Mouse (Mus musculus) cerebellum, adult 9-11 months (tissue): ENCODE measurements around the gene Afap1.

Experiments used
- DNase-seq: peaks from one replicate; pipeline ENCODE4 v3.0.0; 2022

The Afap1 gene

DNA sequence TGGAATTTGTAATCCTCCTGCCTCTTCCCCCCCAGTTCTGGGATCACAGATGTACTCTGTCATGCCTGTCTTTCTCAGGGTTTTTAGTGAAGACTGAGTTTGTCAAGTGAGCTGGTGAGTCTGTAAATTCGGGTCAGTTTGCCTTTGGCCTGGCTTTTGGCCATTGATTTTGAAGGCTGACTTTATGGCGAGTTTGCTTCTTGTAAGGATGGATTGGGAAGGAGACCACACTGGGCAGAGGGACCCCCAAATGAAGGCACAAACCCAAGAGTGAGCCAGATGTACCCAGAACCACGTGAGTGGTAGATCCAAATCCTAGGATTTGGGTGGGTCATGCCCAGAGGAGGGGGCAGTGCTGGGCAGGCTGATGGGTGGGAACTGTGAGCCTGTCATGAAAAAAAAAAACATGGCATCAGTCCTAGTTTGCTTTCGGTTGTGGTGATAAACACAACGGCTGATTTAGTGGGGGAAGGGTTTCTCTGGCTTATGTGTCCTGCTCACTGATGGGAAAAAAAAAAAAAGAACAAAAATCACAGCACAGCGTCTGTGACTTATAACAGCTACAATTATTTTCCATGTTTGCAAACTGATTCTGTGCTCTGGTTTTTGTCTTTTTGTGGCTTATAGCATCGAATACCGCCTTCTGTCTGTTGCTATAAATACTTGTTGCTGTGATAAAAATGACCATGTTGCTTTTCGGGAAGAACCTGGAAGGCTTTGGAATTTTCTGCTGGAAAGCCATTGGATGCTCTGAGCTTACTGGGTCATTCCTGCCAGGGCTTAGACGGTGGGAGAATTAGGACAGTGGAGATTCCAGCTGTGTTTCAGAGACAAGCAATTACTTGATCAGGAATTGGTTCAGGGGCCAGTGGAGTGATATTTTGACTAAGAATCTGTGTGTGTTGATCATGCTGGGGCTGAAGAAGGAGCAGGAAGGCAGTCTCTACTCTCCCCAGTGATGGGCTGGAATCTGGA lies 45.4 kb downstream of the Afap1 start:
- DNase-seq: no peak

DNA sequence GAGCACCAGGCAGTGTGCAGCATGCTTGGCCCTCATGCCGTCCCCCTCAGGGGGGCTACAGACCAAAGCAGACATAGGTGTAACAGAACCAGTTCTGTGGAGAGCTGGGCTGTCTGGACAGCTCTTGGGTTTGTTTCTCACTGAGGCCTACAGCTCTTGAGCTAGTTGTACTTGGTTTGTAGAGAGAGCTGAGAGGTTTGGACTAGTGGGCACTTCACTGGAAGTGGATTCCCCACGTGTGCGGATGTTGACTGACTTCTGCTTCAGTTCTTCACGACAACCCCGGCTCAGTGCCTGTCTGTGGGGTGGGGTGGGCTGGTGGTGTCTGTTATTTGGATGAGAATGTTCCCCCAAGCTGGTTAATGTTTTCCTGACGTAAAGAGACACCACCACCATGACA lies 46.8 kb downstream of the Afap1 start:
- no peak for DNase-seq

DNA sequence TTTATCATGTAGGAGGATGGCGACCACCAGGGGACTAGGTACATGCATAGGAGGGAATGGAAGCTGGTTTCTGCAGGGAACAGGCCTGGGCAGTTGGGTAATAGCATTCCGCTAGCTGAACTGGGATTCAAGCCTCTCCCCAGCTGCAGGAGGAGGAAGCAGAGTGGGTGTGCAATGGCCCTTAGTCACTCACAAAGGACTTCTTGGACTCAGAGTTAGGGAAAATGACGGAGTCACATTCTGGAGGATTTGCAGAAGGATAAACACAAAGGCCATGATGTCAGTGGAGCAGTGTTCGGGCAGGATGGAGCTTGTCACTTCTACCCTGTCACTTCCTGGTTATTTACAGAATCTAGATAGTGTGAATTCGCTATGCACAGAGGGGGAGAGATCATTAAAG lies 50.4 kb downstream of the Afap1 start:
- no peak for DNase-seq

DNA sequence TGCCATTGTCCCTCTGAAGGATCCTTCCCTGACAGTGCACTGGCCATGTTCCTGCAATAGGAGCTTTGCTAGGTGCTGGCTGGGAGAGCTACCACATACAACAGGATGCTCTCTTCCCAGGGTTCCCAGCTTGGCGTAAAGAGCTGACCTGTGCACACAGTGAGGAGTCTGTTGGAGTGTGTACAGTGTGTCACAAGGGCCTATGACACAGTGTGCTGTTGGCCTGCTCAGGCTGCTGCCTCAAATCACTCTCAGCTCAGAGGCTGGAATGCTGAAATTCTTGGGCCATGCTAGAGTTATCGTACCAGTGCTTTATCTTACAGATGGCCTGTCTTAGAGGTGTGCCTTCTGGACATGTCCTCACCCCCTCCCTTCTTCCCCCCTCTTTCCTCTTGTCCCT lies 53.7 kb downstream of the Afap1 start:
- no peak for DNase-seq

DNA sequence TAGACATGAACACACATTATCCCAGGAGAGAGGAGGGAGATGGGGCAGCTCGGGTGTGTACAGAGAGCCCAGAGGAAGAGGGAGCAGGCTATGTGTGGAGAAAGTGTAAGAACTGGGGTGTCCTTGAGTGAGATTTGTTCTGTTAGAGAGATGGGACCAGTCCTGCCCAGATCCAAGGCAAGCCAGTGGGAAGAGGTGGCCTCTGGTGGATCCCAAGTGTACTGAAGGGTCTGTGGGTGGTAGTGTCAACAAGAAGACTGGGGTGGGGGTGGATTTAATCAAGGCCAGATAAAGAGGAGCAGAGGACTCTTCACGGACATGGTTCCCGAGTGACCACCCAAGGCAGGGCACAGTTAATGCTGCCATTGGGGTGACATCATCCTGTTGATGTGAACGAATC lies 54.3 kb downstream of the Afap1 start:
- no peak for DNase-seq

DNA sequence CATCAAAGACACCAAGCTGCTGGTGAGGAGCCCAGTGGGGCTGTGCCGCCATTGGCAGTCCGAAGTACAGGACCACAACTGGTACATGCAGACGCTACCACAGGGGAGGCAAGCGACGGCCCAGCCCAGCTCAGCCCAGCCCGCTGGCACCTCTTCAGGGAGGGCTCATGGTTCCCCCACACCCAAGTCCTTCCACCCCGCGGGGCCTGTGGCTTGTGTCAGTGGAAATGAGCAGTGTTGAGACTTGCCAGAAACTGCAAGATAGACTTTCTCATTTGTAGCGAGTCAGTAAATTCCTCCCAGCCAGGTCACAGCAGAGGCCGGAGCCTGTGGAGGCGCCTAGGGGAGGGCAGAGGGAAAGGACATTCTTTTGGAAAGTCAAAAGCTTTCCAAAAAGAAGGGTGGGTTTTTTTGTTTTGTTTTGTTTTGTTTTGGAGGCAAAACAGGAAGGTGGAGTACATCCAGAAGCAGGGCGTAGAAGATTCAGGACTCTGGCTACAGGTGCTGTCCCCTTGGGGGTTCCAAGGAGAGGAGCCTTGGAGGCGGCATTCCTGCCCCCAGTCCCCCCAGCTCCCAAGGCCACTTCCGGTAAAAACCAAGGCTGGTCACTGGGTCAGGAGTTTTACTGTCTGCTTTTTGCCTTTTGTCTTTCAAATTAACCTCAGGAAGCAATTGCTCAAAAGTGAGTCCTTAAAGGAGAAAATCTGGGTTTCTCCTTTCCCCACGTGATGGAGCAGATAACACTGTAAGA lies 55.3 kb downstream of the Afap1 start:
- DNase-seq: no peak

DNA sequence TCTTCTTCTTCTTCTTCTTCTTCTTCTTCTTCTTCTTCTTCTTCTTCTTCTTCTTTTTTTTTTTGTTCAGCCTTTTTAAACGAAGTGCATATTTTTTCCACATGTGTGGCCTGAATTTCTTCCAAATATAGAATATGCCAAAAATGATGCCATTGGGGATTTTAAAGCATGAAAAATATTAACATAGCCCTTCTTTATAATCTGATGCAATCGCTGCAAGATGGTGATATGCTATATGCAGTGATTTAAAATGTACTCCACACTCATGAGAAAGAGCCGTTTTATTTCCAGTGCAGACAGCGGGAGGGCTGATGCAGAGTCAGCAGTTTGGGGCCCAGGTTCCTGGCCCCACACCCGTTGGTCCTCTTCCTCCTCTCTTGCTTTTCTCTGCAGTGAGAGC lies 55.9 kb downstream of the Afap1 start:
- DNase-seq: no peak

DNA sequence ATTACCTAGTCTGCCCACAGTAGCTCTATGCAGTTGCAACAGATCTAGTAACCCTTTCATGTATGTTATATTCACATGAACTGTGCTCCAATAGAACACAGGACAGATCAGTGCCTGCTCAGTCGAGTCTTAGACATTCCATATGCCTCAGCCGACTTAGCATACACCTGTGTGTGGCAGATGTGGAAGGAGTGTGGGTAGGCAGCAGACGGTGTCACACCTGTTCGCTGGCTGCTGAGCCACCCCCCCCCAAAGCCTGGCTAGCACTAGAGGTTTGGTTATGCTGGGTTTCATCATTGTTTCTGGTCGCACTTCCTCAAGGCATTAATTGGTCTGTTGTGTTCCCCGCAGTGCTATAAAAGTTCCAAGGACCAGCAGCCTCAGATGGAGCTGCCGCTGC lies 57.4 kb downstream of the Afap1 start:
- no peak for DNase-seq

DNA sequence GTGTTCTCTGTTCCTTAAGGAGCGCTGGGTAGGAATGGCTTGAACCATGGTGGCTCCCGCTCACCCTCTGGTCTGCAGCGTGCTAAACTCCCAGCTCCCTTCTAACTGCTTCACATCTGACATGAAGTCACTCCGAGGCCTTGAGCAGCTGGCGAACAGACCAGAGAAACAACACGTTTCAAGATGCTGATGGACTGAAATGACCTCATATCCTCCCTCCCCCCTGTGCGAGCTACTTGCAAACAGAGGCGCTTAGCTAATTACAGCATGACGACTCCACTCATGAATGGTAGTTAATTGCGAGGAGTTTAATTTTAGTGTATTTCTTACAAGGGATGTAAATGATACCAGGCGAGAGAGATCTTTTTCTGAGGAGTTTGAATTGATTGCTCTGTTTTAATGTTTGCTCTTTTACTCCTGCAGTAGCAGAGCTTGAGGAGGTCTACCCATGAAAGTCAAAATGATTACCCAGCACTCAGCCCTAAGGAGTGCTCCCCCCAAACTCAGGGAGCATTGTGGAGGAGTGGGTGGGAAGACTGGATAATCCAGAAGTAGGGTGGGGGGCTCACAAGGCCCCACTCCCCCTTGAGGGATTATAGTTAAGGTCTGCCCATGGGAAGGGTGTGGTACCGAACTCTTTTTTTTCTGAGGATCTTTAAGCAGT lies 61.1 kb downstream of the Afap1 start:
- no peak for DNase-seq

DNA sequence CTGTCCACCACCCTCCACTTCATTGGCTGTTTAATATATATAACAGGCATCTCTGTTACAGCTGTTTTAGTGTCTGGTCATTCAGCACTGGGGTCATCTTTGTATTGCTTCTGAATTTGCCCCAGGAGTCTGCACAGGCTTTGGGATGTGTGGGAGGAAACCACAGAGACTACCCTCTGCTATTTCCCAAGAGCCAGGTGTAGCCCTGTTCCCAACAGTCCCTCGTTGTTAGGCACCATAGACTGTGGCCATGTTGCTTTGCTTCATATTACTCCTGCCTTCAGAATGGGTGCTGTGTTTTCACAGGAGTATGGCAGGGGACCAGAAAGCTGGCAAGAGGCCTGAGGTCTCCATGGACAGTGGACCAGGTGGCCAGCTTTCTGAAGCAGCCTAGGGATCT lies 63.1 kb downstream of the Afap1 start:
- no peak for DNase-seq

DNA sequence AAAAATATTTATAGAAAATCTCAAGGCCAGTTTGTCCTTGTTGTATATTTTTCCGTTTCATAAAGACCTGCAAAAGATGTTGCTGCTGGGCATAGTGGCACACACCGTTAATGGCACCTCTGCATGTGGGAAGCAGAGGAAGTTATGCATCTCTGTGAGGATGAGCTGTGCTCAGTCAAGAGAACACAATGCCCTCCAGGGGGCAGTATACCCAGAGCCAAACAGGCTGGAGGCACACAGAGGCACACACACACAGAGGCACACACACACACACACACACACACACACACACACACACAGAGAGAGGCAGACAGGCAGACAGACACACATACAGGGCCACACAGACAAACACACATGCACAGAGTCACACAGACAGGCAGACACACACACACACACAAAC lies 65.6 kb downstream of the Afap1 start:
- DNase-seq: no peak

DNA sequence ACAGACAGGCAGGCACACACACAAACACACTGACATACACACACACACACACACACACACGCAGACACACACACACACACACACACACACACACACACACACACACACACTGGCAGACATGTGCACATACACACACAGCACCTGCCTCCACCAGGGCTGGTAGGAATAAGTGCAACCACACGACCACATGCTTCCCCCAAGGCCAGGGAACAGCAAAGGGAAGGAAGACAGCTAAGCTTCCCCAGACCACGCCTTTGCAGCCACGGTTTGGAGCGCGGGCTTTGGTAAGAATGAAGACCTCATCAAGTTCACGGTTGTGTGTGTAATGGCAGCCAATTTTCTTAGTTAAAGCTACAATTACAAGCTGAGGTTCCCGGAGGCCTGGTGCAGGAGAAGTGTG lies 67.0 kb downstream of the Afap1 start:
- DNase-seq: no peak

DNA sequence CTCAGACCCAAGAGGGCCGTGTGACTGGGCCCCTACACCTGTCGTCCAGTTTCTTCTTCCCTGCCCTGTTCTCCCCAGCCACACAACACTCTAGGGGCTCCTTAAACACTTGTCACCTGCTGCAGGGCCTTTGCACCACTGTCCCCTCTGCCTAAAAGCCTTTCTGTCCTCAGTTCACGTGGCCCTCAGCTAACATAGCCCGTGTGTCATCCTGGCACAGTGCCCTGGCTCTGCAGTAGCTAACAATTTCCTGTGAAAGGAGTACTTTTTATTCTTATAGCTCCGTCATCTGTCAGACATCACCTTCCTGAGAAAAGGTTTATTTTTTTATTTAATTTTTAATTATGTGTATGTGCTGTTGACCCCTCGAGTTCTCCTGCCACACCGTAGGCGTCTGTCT lies 68.2 kb downstream of the Afap1 start:
- no peak for DNase-seq

DNA sequence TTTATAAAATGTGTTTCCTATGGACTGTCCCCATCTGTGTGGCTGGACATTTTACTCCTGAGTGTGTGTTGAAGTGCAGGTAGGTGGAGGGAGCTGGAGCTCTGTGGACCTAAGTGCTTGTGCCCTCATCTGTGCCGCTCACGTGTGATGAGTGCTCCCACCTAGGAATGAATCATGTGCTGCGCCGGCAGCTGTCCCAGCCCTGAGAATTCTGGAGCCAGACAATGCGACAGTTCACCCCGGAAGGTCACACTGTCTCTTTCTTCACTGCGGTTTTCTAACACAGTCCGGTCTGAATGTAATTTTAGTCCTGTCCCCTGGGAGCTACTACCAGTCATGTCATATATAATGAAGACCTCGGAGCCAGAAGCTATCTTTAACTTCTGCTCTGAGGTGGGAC lies 70.5 kb downstream of the Afap1 start:
- DNase-seq: no peak

DNA sequence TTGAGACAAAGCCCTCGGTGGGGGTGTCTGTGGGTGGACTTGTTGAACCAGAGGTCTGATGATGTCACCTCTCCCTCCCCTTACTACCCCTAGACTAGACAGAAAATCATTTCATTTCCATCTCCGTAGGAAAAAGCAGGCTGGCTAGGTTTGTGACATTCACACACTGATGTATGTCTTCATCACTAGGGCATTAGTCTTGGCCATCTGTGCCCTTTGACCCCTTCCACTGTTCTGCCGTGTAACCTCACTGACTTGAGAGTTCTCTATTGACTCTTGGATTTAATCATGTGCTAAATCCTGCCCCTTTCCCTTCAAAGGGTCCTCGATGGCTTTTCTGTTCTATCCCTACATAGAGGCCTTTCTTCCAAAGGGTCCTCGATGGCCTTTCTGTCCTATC lies 71.9 kb downstream of the Afap1 start:
- DNase-seq: no peak

DNA sequence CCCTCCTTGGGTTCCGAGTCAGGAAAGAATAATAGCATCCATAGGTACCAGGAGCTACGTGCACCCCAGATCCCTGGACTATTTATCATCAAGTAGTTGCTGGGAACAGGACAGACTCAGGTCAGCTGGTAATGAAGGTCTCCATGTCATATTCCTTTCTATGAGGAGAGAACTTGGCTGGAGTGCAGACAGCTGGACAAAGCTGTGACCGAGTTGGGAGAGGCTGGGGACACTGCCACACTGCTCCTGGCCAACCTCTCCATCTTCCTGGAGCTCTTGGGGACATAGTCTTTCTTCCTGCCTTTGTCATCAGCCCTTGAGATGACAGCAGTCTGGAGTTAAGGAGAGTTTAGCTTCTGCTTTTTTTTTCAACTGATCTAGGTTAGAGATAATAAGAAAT lies 76.7 kb downstream of the Afap1 start:
- no peak for DNase-seq

DNA sequence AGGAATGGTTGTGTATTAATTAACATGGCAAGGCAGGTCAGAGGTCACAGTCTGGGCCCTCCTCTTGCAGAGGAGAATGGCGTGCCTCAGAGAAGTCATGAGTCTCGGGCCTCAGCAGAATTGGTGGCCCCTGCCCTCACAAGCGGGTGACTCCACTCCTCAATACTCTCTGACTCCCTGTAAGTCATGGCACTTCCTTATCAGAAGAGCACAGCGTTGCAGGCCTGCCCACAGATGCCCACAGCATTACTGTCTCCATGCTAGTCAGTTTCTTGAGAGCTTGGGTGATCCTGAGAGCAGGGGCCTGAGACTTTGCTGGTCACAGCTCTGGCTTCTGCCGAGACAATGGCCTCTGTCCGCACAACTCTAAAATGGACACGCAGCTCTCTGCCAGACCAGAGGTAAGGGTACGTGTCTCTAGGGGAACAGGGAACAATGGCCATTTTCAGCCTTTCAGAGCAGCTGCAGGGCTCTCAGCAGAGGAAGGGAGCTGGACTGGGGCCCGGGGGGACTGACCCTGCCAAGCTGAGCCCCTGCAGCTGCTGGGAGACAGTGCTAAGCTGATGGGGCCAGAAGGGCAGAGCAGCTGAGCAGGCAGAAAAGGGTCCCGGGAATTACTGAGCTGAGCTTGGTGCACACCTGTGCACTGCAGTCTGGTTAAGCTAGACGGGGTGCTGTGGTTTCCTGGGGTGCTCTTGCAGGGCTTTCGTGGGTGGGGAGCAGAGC lies 77.4 kb downstream of the Afap1 start:
- DNase-seq: peak; percentile 28

DNA sequence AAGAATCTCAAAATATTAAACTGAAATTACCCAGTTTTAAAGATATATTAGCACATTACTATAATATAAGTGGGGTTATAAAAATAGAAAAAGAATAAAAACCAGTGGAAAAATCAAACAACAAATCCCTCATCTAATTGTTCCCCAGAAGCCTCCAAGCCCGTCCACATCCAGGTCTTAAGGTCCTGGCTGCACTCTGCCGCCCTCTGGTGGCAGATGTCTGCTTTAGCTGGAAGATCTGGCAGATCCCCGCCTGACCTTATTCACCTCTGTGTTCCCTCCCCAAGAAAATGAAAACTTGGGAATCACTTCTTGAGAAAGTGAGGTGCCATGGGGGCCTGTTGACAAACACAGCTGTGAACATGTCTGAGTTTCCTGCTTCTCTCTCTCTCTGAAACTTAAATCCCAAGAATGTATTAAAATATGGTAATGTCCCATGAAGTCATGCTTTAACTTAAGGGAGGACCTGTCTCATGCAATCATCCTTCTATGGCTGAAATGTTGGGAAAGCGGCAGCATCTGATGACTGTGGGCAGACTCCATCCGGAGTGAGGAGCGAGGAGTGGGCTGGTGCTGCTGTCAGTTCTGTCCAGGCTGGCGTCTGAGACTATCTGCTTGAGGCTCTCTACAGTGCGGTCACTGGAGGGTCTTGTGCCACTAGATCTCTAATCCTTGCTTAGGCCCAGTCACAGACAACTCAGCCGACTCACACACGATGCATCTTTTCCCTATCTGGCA lies 78.9 kb downstream of the Afap1 start:
- peak; percentile 58 for DNase-seq

DNA sequence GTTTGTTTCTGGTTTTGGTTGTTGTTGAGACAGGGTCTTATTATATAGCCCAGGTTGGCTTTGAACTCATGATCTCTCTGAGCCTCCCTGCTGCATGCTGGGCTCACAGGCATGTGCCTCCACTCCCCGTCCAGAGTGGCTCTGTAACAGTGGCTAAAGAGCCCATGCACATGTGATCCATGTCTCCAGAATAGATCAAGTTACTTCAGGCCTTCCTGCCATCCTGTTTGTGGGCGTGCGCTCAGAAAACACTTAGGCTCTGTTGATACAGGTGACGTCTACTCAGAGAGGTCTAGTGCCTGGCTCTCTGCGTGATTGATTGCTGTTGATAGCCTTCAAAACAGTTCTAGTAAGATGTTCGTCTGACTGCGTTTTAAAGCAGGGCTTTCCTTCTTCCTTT lies 79.6 kb downstream of the Afap1 start:
- DNase-seq: no peak

DNA sequence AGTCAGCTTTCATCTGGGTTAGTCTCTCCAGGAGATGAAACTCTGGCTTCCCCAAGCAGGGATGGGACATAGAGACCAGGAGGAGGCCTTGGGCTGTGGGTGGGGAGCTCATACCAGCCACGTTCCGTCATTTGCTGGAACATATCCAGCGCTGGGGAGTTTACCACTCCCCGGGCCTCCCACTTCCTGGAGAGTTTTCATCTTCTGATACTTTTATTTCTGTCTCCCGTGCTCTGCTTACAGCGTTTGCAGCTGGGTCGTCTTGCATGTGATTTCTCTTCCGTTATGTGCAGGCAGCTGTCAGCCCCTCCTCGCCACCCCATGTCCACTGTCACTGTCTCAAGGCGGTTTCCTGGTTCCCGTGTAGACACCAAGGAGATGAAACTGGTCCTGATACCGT lies 80.7 kb downstream of the Afap1 start:
- no peak for DNase-seq

DNA sequence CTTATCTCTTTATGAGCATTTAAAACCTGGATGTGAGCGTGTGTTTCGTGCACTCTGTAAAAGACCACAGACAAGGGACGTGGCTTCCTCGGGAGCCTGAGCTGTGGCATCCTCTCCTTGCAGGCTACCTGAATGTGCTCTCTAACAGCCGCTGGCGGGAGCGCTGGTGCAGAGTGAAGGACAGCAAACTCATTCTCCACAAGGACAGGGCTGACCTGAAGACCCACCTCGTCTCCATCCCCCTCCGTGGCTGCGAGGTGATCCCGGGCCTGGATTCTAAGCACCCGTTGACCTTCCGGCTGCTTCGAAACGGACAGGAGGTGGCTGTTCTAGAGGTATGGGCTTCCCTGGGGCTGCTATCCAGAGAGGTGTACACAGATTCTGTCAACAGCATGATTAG lies 81.1 kb downstream of the Afap1 start:
- no peak for DNase-seq

DNA sequence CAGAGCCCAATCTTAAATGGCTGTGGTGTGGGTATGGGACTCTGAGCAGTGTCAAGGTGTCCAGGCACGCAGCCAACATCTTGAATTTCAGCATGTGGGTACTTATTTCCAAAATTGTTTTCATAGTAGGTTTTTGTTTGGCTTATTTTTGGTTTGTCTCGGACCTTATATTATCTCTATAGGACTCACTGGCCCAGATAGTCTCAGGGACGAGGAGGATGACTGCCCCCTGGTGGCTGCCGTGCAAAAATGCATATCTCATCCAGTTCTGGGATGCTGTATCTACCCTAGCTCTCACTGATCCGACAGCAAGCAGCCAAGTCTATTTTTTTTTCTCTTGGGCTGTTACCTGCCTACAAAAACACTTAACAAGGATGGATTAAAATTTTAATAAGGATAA lies 82.6 kb downstream of the Afap1 start:
- DNase-seq: peak; percentile 39
